Mouse (Mus musculus): ENCODE measurements around the gene Thrap3.
"Not testable (repeated sequence)": the region's sequence is repeated elsewhere in the genome, so short reads cannot be mapped to it uniquely, and the experiment has no call there.

Gene Thrap3

GRCm38 (mm10) chr4:126222631-126223030 lies 20.1 kb upstream of the Thrap3 start:
- no peak for ATAC-seq (ENCODE audit: insufficient number of reproducible peaks, low FRiP score, low TSS enrichment)

DNA sequence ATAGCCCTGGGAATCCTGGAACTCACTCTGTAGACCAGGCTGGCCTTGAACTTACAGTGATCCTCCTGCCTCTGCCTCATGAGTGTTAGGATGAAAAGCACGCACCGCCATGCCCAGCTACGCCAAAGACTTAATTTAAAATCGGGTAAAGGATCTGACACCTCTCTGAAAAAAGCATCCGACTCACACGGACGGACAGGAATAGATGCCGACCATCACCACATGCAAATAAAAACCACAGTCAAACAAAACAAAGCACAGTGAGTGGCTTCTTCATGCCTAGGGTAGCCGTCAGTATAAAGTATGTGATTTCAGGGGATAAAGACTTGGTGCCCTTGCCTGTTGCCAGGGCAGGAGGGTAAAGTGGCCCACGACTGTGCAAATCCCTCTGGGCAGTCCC lies 17.5 kb upstream of the Thrap3 start:
- no peak for ATAC-seq (ENCODE audit: insufficient number of reproducible peaks, low FRiP score, low TSS enrichment)

GRCm38 (mm10) chr4:126219540-126219939 lies 17.0 kb upstream of the Thrap3 start:
- not testable (repeated sequence) for ATAC-seq (ENCODE audit: insufficient number of reproducible peaks, low FRiP score, low TSS enrichment)

DNA sequence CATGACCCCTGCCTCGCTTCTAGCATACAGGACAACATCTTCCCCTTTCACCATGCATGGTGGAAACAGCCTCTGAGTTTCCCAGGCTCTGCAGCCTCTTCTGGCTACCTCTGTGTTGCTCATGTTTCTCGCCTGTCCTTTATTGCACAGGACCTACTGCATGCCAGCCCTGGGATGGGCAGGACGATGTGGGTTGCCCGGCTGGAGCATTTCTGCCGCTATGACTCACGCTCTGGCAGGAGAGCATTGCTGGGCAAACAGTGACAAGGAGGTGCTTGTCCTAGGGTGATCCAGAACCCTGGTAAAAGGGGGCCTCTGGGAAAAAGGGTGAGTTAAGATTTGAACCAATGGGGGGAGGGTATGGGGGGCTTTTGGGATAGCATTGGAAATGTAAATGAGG lies 15.2 kb upstream of the Thrap3 start:
- no peak for ATAC-seq (ENCODE audit: insufficient number of reproducible peaks, low FRiP score, low TSS enrichment)

GRCm38 (mm10) chr4:126207081-126207480 lies 4.5 kb upstream of the Thrap3 start:
- ATAC-seq (ENCODE audit: insufficient number of reproducible peaks, low FRiP score, low TSS enrichment), result no peak

DNA sequence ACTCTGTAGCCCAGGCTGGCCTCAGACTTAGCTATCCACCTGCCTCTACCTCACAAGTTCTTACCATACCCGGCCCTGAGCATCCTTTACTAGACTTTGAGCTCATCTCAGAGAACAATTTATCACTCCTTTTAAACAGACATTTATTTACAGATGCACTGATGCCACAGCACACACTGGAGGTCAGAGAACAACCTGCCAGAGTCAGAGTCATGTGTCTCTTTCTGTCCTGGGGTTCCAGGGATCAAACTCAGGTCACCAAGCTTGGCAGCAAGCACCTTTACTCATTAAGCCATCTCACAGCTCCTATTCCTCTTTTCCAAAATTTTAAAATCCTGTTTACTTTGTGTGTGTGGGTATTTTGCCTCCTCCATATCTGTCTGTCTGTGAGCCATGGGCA lies 2.8 kb upstream of the Thrap3 start:
- ATAC-seq (ENCODE audit: insufficient number of reproducible peaks, low FRiP score, low TSS enrichment), result no peak

DNA sequence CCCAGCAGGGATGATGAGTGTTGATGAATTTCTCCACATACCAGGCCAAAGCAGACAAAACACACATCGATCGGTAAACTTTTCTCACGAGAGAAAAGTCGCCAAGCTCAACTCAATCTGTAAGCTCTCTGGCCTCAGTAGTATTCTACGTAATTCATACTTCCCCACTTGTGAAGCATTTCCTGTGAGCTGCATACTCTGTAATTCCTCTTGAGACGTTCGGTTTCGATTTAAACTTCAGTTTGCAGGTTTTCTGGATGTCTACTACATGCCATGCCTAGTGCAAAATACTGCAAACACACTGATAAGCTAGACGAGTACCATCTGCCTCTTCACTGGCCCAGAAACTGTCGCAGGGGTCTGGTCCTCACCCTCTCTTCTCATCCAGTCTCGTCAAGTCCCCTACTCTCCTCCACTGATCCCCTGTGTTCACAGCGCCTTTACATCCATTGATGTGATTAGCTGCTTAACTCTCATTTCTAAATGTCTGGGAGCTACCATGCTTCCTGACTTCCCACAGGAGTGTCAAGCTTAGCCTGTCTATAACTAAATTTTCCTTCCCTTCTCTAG lies 2.2 kb upstream of the Thrap3 start:
- ATAC-seq (ENCODE audit: insufficient number of reproducible peaks, low FRiP score, low TSS enrichment), result no peak

- no peak for ATAC-seq (ENCODE audit: insufficient number of reproducible peaks, low FRiP score, low TSS enrichment)
Observed at GRCm38 (mm10) chr4:126204016-126204415, 1.5 kb upstream of the Thrap3 start.

DNA sequence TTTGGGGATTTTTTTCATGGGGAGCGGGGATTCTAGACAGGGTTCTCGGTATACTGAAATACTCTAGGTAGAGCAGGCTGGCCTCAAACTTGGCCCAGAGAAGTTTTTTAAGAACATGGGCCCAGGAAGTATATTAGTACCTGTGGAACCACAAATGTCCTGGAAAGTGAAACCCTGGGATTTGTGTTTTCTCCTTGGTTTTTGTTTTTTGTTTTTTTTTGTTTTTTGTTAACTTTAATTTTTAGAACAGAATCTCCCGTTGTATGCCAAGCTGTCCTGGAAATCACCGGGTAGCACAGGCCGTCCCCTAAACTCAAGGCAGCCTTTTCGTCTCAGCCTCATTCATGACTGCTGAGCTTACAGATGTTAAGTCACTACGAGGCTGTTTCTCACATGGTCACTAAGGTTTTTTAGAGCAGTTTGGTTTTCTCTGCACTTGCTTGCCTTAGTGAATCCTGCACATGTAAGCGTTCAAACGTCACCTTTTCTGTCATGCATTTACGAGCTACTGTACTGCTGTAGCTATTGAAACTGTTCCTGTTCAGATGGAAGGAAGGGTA lies 856 bp upstream of the Thrap3 start:
- no peak for ATAC-seq (ENCODE audit: insufficient number of reproducible peaks, low FRiP score, low TSS enrichment)

DNA sequence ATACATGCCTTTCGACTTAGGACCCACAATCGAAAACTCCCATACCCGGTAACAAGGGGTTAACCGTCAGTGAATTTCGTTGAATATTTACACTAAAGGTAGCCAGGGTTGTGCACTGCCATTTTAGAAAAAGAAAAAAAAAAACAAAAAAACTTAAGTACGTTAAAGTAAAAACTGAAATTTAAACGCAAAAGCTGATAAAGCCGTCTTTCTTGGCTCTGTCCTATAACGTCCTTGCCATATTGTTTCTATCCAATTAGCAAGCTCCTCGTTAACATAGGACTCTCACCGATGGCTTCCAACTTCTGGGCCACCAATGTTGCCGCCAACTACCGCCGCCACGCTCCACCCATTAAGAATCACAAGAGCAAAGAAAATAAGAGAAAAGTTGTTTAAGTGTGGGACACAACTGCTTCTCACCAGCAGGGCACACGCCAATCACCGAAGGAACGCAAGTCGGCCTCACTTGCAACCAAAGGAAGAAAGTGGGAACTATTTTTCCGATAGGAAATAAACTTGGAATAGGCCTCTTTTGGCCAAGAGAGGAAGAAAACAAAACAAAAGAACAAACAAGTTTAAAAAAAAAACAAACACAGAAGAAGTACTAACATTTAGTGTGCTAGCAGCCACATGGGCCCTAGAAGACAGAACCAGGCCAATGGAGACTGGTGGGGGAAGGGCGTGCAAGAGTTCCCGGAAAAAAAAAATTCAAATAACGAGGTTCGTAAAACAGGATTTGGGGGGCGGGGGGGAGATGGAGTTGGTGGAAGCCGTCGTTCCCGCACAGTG lies 852 bp downstream of the Thrap3 start:
- ATAC-seq (ENCODE audit: insufficient number of reproducible peaks, low FRiP score, low TSS enrichment), result no peak

DNA sequence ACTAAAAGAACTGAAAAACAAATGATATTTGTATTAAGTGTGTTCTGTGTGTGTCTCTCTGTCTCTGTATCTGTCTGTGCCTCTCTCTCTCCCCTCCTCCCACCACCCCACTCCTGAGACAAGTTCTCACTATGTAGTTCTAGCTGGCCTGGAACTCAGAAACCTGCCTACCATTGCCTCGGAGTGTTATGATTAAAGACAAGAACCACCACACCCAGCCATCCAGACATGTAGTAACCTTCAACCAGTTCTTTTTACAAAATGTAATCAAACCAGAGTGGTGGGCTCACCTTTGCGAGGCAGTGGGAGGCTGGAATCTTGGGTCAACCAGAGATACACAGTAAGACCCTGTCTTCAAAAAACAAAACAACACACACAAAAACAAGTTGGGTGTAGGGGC lies 1.9 kb downstream of the Thrap3 start:
- no peak for ATAC-seq (ENCODE audit: insufficient number of reproducible peaks, low FRiP score, low TSS enrichment)

DNA sequence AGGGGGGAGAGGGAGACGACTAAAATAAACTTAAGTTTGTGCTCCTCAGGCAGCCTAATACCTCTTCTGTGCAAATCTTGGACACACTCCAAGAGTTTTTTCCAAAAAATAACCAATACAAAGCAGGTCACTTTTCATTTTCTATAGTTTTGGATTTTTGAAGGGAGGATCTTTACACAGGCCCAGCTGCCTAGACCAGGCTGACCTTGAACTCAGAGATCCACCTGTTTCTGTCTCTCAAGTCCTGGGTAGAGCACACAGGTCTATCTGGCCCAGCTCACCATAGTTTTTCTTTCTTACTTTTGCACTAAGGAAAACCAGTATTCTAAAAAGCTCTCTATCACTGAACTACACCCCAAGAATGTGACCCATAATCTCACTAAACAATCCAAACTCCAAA lies 2.5 kb downstream of the Thrap3 start:
- ATAC-seq (ENCODE audit: insufficient number of reproducible peaks, low FRiP score, low TSS enrichment), result no peak

- ATAC-seq (ENCODE audit: insufficient number of reproducible peaks, low FRiP score, low TSS enrichment), result no peak
Observed at GRCm38 (mm10) chr4:126199556-126199955, 3.0 kb downstream of the Thrap3 start.

- no peak for ATAC-seq (ENCODE audit: insufficient number of reproducible peaks, low FRiP score, low TSS enrichment)
Observed at GRCm38 (mm10) chr4:126197485-126197884, 5.1 kb downstream of the Thrap3 start.

- no peak for ATAC-seq (ENCODE audit: insufficient number of reproducible peaks, low FRiP score, low TSS enrichment)
Observed at GRCm38 (mm10) chr4:126194916-126195315, 7.6 kb downstream of the Thrap3 start.

DNA sequence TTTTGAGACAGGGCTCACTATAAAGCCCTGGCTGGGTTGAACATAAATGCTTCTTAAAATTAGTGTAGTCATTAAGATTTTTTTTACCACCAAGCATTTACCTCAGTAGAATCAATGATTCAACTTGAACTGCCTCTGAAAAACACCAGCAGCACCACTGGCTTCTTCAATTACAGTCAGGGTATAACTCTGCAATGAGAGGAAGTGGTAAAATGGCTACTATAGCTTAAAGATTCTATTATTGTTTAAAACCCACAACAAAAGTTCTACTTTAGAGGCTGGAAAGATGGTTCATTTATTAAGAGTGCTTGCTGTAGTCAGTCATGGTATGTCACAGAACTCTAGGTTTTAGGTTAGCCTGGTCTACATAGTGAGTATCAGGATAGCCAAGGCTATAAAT lies 8.3 kb downstream of the Thrap3 start:
- ATAC-seq (ENCODE audit: insufficient number of reproducible peaks, low FRiP score, low TSS enrichment), result no peak

- ATAC-seq (ENCODE audit: insufficient number of reproducible peaks, low FRiP score, low TSS enrichment), result no peak
Observed at GRCm38 (mm10) chr4:126190636-126191035, 11.9 kb downstream of the Thrap3 start.

- ATAC-seq (ENCODE audit: insufficient number of reproducible peaks, low FRiP score, low TSS enrichment), result no peak; the same call in 1 of the 2 replicates
Observed at GRCm38 (mm10) chr4:126187096-126187495, 15.5 kb downstream of the Thrap3 start.

- ATAC-seq (ENCODE audit: insufficient number of reproducible peaks, low FRiP score, low TSS enrichment), result no peak
Observed at GRCm38 (mm10) chr4:126183034-126183433, 19.5 kb downstream of the Thrap3 start.

- peak; percentile 52; the same call in 1 of the 2 replicates for ATAC-seq (ENCODE audit: insufficient number of reproducible peaks, low FRiP score, low TSS enrichment)
Observed at GRCm38 (mm10) chr4:126181170-126181957, 21.2 kb downstream of the Thrap3 start.

GRCm38 (mm10) chr4:126175980-126176379 lies 26.6 kb downstream of the Thrap3 start:
- ATAC-seq (ENCODE audit: insufficient number of reproducible peaks, low FRiP score, low TSS enrichment), result not testable (repeated sequence)

Data from cerebellum, adult (tissue).